Mouse (Mus musculus): ENCODE measurements at regions not wholly inside any gene's neighbourhood (a gene's known extent, or its start where the extent isn't known, plus 50 kb on each side); places are given as distances from the start of the nearest gene placed in this dataset.

DNA sequence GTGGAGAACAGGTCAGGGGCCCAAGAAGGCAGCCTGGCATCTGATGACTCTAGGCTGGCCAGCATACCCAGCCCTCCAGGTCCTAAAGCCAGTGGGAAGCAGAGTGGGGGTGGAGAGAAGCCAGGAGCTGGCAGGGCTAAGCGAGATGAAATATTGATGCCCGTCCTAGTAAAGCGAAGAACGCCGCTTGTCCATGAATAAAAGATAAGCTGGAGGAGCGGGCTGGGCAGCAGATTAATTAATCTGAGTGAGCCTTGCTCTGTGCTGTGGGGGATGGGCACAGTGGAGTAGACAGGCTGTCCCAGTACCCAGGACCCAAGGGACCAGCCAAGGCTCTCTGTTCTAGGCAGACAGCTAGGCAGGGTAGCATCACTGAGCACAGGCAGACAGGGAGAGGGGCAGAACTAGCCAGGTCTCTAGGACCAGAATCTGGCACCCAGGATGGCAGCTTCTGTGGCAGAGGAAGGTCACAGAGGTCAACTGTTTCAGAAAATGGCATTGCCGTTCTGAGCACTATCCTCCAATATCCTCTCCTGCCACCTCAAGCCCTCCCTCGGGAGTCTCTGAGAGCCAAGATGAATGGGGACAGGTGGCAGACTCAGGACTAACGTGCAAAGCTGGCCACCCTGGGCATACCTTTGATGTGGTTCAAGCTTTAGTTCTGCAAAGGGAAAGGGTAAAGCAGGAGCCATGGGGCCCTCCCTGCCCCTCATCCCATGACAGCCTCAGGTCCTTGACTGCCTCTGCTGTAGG, 73.0 kb upstream of the Thy1 start:
- H3K79me2 ChIP-seq (ENCODE audit: control insufficient read depth, insufficient read depth), result no peaks in the 10 kb centered on the region
- H3K36me3 ChIP-seq (ENCODE audit: control insufficient read depth, insufficient read depth), result no peaks in the 10 kb centered on the region
- H3K4me3 ChIP-seq, result no peak overlapping the region
- TF ChIP-seq TCF3 (IDR thresholded peaks at IDR 0.05; ENCODE audit: insufficient read length, low read depth) (no peak), REST (IDR thresholded peaks at IDR 0.05; ENCODE audit: insufficient read depth, insufficient read length) (no peak), POLR2AphosphoS2 (IDR thresholded peaks at IDR 0.05; ENCODE audit: insufficient read length, low read depth) (no peak), CEBPB (IDR thresholded peaks at IDR 0.05; ENCODE audit: insufficient read depth, poor library complexity, severe bottlenecking) (no peak), MYOG (IDR thresholded peaks at IDR 0.05; ENCODE audit: control insufficient read depth in 1 of 3, insufficient read depth in 1 of 3, insufficient read length in 2 of 3, low read depth in 2 of 3) (no peak), TCF12 (IDR thresholded peaks at IDR 0.05; ENCODE audit: insufficient read depth, poor library complexity, severe bottlenecking) (no peak), SRF (IDR thresholded peaks at IDR 0.05; ENCODE audit: control insufficient read depth, insufficient read length, low read depth) (no peak), MAX (IDR thresholded peaks at IDR 0.05; ENCODE audit: low read depth) (no peak), USF1 (IDR thresholded peaks at IDR 0.05; ENCODE audit: low read depth) (no peak), POLR2A (IDR thresholded peaks at IDR 0.05; ENCODE audit: insufficient read length, low read depth) (no peak)
- peaks cover 43% of the 10 kb centered on the region for H3K27me3 ChIP-seq (ENCODE audit: control insufficient read depth, insufficient read depth, insufficient read length)
- no peak overlapping the region for H3K4me2 ChIP-seq (ENCODE audit: low read depth)
- H3ac ChIP-seq (ENCODE audit: control insufficient read depth, insufficient read length), result no peak overlapping the region

- Histone ChIP-seq H3K79me2 (ENCODE audit: control insufficient read depth, insufficient read depth) (no peaks in the 10 kb centered on the region), H3K4me3 (no peak overlapping the region), H3ac (ENCODE audit: control insufficient read depth, insufficient read length) (no peak overlapping the region), H3K27me3 (ENCODE audit: control insufficient read depth, insufficient read depth, insufficient read length) (peaks cover 37% of the 10 kb centered on the region), H3K4me2 (ENCODE audit: low read depth) (no peak overlapping the region), H3K36me3 (ENCODE audit: control insufficient read depth, insufficient read depth) (no peaks in the 10 kb centered on the region)
- TF ChIP-seq REST (IDR thresholded peaks at IDR 0.05; ENCODE audit: insufficient read depth, insufficient read length) (no peak), MYOG (IDR thresholded peaks at IDR 0.05; ENCODE audit: control insufficient read depth in 1 of 3, insufficient read depth in 1 of 3, insufficient read length in 2 of 3, low read depth in 2 of 3) (no peak), TCF3 (IDR thresholded peaks at IDR 0.05; ENCODE audit: insufficient read length, low read depth) (no peak)
Measured at GRCm38 (mm10) chr9:43970858-43971257, 72.3 kb upstream of the Thy1 start.

- H3K27me3 ChIP-seq (ENCODE audit: control insufficient read depth, insufficient read depth, insufficient read length), result peaks cover 29% of the 10 kb centered on the region
- H3K4me2 ChIP-seq (ENCODE audit: low read depth), result no peak overlapping the region
- no peak for TF ChIP-seq MYOG (IDR thresholded peaks at IDR 0.05; ENCODE audit: control insufficient read depth in 1 of 3, insufficient read depth in 1 of 3, insufficient read length in 2 of 3, low read depth in 2 of 3)
- no peak for TF ChIP-seq CEBPB (IDR thresholded peaks at IDR 0.05; ENCODE audit: insufficient read depth, poor library complexity, severe bottlenecking)
- H3K36me3 ChIP-seq (ENCODE audit: control insufficient read depth, insufficient read depth), result no peaks in the 10 kb centered on the region
- H3K79me2 ChIP-seq (ENCODE audit: control insufficient read depth, insufficient read depth), result no peaks in the 10 kb centered on the region
- no peak overlapping the region for H3ac ChIP-seq (ENCODE audit: control insufficient read depth, insufficient read length)
- H3K4me3 ChIP-seq, result no peak overlapping the region
Measured at GRCm38 (mm10) chr9:43972290-43972689, 70.9 kb upstream of the Thy1 start.

- H3K4me3 ChIP-seq, result no peak overlapping the region
- H3K79me2 ChIP-seq (ENCODE audit: control insufficient read depth, insufficient read depth), result no peaks in the 10 kb centered on the region
- no peak for TF ChIP-seq CEBPB (IDR thresholded peaks at IDR 0.05; ENCODE audit: insufficient read depth, poor library complexity, severe bottlenecking)
- no peak for TF ChIP-seq POLR2A (IDR thresholded peaks at IDR 0.05; ENCODE audit: insufficient read length, low read depth)
- no peak for TF ChIP-seq E2F4 (IDR thresholded peaks at IDR 0.05; ENCODE audit: insufficient read depth)
- TF ChIP-seq MYOG (IDR thresholded peaks at IDR 0.05; ENCODE audit: control insufficient read depth in 1 of 3, insufficient read depth in 1 of 3, insufficient read length in 2 of 3, low read depth in 2 of 3), result no peak
- no peak for TF ChIP-seq SRF (IDR thresholded peaks at IDR 0.05; ENCODE audit: control insufficient read depth, insufficient read length, low read depth)
- TF ChIP-seq REST (IDR thresholded peaks at IDR 0.05; ENCODE audit: insufficient read depth, insufficient read length), result no peak
- no peak for TF ChIP-seq TCF12 (IDR thresholded peaks at IDR 0.05; ENCODE audit: insufficient read depth, poor library complexity, severe bottlenecking)
- TF ChIP-seq TCF3 (IDR thresholded peaks at IDR 0.05; ENCODE audit: insufficient read length, low read depth), result no peak
- no peak for TF ChIP-seq MYOD1 (IDR thresholded peaks at IDR 0.05; ENCODE audit: control insufficient read depth in 1 of 3, insufficient read length in 2 of 3, low read depth in 2 of 3)
- TF ChIP-seq MAX (IDR thresholded peaks at IDR 0.05; ENCODE audit: low read depth), result no peak
- no peak for TF ChIP-seq USF1 (IDR thresholded peaks at IDR 0.05; ENCODE audit: low read depth)
- no peak overlapping the region for H3ac ChIP-seq (ENCODE audit: control insufficient read depth, insufficient read length)
- no peaks in the 10 kb centered on the region for H3K36me3 ChIP-seq (ENCODE audit: control insufficient read depth, insufficient read depth)
- peaks cover 10% of the 10 kb centered on the region for H3K27me3 ChIP-seq (ENCODE audit: control insufficient read depth, insufficient read depth, insufficient read length)
- H3K4me2 ChIP-seq (ENCODE audit: low read depth), result no peak overlapping the region
Measured at GRCm38 (mm10) chr9:43975405-43975804, 67.8 kb upstream of the Thy1 start.

DNA sequence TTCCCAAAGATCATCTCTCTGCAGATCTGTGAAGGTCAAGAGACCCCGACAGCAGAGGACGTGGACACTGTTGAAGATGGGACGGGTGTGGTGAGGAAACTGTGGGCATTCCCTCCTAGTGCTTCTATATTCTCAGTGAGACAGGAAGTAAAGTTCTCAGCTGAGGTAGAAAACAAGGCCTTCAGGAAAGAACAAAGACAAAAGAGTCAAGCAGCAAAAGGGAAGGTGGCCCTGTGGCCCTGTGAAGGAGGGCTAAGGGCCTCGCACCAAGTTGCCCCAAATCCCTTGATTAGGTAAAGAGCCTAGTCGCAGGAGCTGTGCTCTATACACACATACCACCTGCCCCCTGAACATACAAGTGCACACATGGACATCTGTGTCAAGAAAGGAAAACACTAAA, 66.8 kb upstream of the Thy1 start:
- TF ChIP-seq E2F4 (IDR thresholded peaks at IDR 0.05; ENCODE audit: insufficient read depth) (no peak), CEBPB (IDR thresholded peaks at IDR 0.05; ENCODE audit: insufficient read depth, poor library complexity, severe bottlenecking) (no peak), SRF (IDR thresholded peaks at IDR 0.05; ENCODE audit: control insufficient read depth, insufficient read length, low read depth) (no peak), TCF12 (IDR thresholded peaks at IDR 0.05; ENCODE audit: insufficient read depth, poor library complexity, severe bottlenecking) (no peak), MYOG (IDR thresholded peaks at IDR 0.05; ENCODE audit: control insufficient read depth in 1 of 3, insufficient read depth in 1 of 3, insufficient read length in 2 of 3, low read depth in 2 of 3) (no peak), POLR2A (IDR thresholded peaks at IDR 0.05; ENCODE audit: insufficient read length, low read depth) (no peak), USF1 (IDR thresholded peaks at IDR 0.05; ENCODE audit: low read depth) (no peak), MAX (IDR thresholded peaks at IDR 0.05; ENCODE audit: low read depth) (no peak)
- H3K79me2 ChIP-seq (ENCODE audit: control insufficient read depth, insufficient read depth), result no peaks in the 10 kb centered on the region

More for the DNA sequence above, 66.8 kb upstream of the Thy1 start:
- H3K4me3 ChIP-seq, result no peak overlapping the region
- H3K36me3 ChIP-seq (ENCODE audit: control insufficient read depth, insufficient read depth), result no peaks in the 10 kb centered on the region
- peaks cover under 1% of the 10 kb centered on the region for H3K27me3 ChIP-seq (ENCODE audit: control insufficient read depth, insufficient read depth, insufficient read length)
- H3K4me2 ChIP-seq (ENCODE audit: low read depth), result no peak overlapping the region
- no peak overlapping the region for H3ac ChIP-seq (ENCODE audit: control insufficient read depth, insufficient read length)
